Mouse (Mus musculus): ENCODE data around the gene Cyb5r1. TPM values are rescaled to one million over a fixed set of nuclear protein-coding genes. Genes with fewer than 3 reads are reported as not detected.

Cyb5r1 gene
- total RNA-seq (2022), result 10 to 100 TPM; 22.7 to 30.1 (median 25.8) TPM

- peak; percentile 41 to 71 for DNase-seq (ENCODE audit: low spot score in 2 of 2)
Observed at GRCm38 (mm10) chr1:134405509-134406413, at the start of gene Cyb5r1. Gene Cyb5r1, plus strand, starts transcription at chr1:134405559.

GRCm38 (mm10) chr1:134357461-134357860 is 47.9 kb upstream of the Cyb5r1 start:
- DNase-seq (ENCODE audit: low spot score in 2 of 2), result no peak

GRCm38 (mm10) chr1:134360656-134361055 is 44.7 kb upstream of the Cyb5r1 start:
- no peak for DNase-seq (ENCODE audit: low spot score in 2 of 2)

- no peak for DNase-seq (ENCODE audit: low spot score in 2 of 2)
Observed at GRCm38 (mm10) chr1:134361195-134361856, 44.0 kb upstream of the Cyb5r1 start.

GRCm38 (mm10) chr1:134361857-134362212 is 43.5 kb upstream of the Cyb5r1 start, which contains the start of gene Tmem183a:
Gene Tmem183a, minus strand, starts transcription at chr1:134361979.
- DNase-seq (ENCODE audit: low spot score in 2 of 2), result peak; percentile 94 to 97

GRCm38 (mm10) chr1:134363194-134363593 is 42.2 kb upstream of the Cyb5r1 start:
- no peak for DNase-seq (ENCODE audit: low spot score in 2 of 2)

GRCm38 (mm10) chr1:134365491-134365890 is 39.9 kb upstream of the Cyb5r1 start:
- DNase-seq (ENCODE audit: low spot score in 2 of 2), result no peak

GRCm38 (mm10) chr1:134368777-134369337 is 36.5 kb upstream of the Cyb5r1 start:
- DNase-seq (ENCODE audit: low spot score in 2 of 2), result peak in 1 of 2 experiments; percentile 42

GRCm38 (mm10) chr1:134374124-134374523 is 31.2 kb upstream of the Cyb5r1 start:
- no peak for DNase-seq (ENCODE audit: low spot score in 2 of 2)

GRCm38 (mm10) chr1:134381051-134381450 is 24.3 kb upstream of the Cyb5r1 start:
- no peak for DNase-seq (ENCODE audit: low spot score in 2 of 2)

GRCm38 (mm10) chr1:134381795-134382625 is 23.3 kb upstream of the Cyb5r1 start:
- DNase-seq (ENCODE audit: low spot score in 2 of 2), result peak; percentile 16 to 21

GRCm38 (mm10) chr1:134384581-134384980 is 20.8 kb upstream of the Cyb5r1 start:
- DNase-seq (ENCODE audit: low spot score in 2 of 2), result no peak

- DNase-seq (ENCODE audit: low spot score in 2 of 2), result no peak
Observed at GRCm38 (mm10) chr1:134385176-134385575, 20.2 kb upstream of the Cyb5r1 start.

- DNase-seq (ENCODE audit: low spot score in 2 of 2), result no peak
Observed at GRCm38 (mm10) chr1:134385666-134386065, 19.7 kb upstream of the Cyb5r1 start, which contains the start of gene 4933406M09Rik. Gene 4933406M09Rik, plus strand, starts transcription at chr1:134385940.

GRCm38 (mm10) chr1:134393827-134394226 is 11.5 kb upstream of the Cyb5r1 start:
- no peak for DNase-seq (ENCODE audit: low spot score in 2 of 2)

- no peak for DNase-seq (ENCODE audit: low spot score in 2 of 2)
Observed at GRCm38 (mm10) chr1:134398210-134398609, 7.1 kb upstream of the Cyb5r1 start.

GRCm38 (mm10) chr1:134399735-134400134 is 5.6 kb upstream of the Cyb5r1 start:
- no peak for DNase-seq (ENCODE audit: low spot score in 2 of 2)

GRCm38 (mm10) chr1:134406414-134406771 is 1.0 kb downstream of the Cyb5r1 start:
- peak in 1 of 2 experiments; percentile 15 for DNase-seq (ENCODE audit: low spot score in 2 of 2)

GRCm38 (mm10) chr1:134408080-134408479 is 2.7 kb downstream of the Cyb5r1 start:
- DNase-seq (ENCODE audit: low spot score in 2 of 2), result no peak

- no peak for DNase-seq (ENCODE audit: low spot score in 2 of 2)
Observed at GRCm38 (mm10) chr1:134411706-134412629, 6.6 kb downstream of the Cyb5r1 start.

All from left cerebral cortex, adult 8-10 months (tissue).